Mouse (Mus musculus): ENCODE measurements around the gene Nutf2-ps1.

Gene Nutf2-ps1

GRCm38 (mm10) chr19:53571501-53572428 is 17.1 kb downstream of the Nutf2-ps1 start:
- DNase-seq (ENCODE audit: inconsistent age in 2 of 2, low spot score in 1 of 2), result no peak

DNA sequence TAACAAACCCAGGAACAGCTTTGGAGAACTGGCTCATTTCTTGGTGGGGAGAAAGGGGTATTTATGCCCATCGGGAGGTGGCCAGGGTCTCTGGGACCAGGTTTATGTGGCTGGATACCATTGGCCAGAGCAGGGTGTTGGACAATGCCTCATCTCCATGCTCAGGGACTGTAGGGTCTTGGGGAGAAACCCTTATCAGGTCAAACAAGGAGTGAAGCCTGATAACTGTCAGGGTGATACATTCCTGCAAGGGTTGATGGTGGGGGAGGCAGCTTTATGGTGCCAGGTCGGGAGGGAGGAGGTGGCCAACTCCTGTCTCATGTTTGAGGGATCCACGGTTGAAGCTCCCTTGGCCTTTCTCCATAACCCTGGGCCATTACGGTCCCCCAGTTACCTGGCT is 17.8 kb downstream of the Nutf2-ps1 start:
- DNase-seq (ENCODE audit: inconsistent age in 2 of 2, low spot score in 1 of 2), result no peak

DNA sequence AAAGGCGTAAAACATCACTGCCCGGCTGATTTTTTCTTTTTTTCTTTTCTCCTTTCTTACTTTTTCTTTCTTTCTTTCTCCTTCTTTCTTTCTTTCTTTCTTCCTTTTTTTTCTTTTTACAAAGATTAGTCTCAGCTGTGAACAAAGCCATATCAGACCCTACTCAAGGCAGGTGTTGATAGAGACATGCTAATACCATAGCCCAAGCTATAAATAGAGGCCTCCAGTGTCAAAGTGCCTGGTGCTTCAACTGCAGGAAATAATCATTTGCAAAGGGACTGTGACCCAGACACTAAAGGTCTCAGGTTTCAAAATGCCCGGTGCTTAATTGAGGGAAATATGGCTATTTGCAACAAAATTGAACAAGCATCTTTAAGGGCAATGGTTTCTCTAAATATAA is 20.3 kb downstream of the Nutf2-ps1 start:
- DNase-seq (ENCODE audit: inconsistent age in 2 of 2, low spot score in 1 of 2), result no peak

DNA sequence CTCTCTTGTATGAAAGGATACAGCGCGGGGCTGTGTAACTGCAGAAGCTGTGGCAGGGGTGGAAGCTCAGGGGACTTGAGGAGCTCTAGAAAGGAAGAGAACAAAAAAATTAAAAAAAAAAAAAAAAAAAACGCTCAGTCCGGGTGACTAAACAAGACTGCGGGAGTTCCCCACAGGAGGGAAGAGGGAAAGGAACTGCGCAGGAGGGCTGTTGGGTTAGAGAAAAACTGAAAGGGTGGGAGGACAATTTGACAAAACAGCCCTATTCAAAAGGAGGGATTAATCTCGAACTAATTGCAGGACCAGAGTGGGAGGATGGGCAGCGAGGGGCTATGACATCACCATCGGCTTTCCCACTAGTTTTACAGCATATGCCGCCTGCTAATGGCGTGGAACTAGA is 21.0 kb downstream of the Nutf2-ps1 start:
- DNase-seq (ENCODE audit: inconsistent age in 2 of 2, low spot score in 1 of 2), result no peak

GRCm38 (mm10) chr19:53565565-53566277 is 23.1 kb downstream of the Nutf2-ps1 start:
- no peak for DNase-seq (ENCODE audit: inconsistent age in 2 of 2, low spot score in 1 of 2)

- DNase-seq (ENCODE audit: inconsistent age in 2 of 2, low spot score in 1 of 2), result peak; percentile 47 to 55
These were observed 24.7 kb downstream of the Nutf2-ps1 start for GRCm38 (mm10) chr19:53564174-53564573.

GRCm38 (mm10) chr19:53560436-53560835 is 28.4 kb downstream of the Nutf2-ps1 start:
- no peak for DNase-seq (ENCODE audit: inconsistent age in 2 of 2, low spot score in 1 of 2)

DNA sequence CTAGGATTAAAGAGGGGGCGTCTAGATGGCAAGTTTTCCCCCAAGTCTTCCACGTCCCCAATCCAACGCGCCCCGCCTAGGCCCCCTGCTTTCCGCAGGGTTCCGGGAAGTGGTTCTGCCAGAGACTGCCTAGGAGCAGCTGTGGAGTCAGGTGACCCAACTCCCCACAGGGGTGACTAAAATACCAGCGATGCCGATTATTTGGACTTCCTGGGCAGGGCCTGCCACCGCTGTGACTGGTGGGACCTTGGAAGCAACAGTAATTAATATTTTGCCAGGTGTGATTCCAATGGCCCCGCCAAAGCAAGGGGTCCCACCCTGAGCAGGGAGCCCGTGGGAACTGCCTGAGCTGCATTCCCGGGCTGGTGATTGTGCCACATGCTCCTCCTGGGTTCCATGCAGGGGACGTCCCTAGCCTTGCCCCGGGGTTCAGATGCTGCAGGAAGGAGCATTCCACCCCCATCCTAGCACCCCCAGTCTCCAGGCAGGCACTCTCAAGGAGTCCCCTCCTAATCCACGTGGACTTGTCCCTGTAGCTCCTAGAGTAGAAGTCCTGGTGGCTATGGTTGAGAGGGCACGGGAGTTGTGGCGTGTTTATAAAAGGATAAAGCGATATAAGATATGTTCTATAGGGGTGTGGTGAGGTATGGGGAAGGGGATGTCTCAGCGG is 31.5 kb downstream of the Nutf2-ps1 start:
- peak in 1 of 2 experiments; percentile 41 for DNase-seq (ENCODE audit: inconsistent age in 2 of 2, low spot score in 1 of 2)

GRCm38 (mm10) chr19:53556841-53557240 is 32.0 kb downstream of the Nutf2-ps1 start:
- peak in 1 of 2 experiments; percentile 15 for DNase-seq (ENCODE audit: inconsistent age in 2 of 2, low spot score in 1 of 2)

DNA sequence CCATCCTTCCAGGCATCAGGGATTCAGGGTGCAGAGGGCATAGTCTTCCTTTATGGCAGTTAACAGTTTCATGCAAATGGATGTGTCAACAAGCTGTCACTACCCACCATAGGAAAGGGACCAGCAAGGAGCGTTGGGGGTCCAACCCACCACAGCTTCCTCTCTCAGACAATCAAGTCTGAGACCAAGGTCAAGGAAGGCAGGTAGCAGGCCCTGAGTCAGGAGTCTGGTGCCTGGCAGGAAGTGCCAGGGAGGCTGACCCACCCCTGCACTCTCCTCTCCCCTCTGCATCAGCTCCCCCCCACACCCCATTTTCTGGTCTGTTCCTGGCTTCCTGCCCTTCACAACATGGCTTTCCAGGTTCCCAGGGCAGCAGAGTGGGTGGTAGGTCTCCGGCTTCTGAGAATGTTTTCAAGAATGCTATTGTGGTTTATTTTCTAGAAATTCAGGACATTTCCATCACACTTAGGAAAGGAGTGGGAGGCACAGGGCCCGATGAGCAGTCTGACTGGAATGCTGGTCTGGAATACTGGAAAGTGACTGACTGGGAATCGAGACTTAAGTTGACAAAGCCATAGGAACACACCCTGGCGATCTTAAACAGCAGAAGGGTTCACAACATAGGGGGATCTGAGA is 33.8 kb downstream of the Nutf2-ps1 start:
- peak in 1 of 2 experiments; percentile 25 for DNase-seq (ENCODE audit: inconsistent age in 2 of 2, low spot score in 1 of 2)

- peak in 1 of 2 experiments; percentile 17 for DNase-seq (ENCODE audit: inconsistent age in 2 of 2, low spot score in 1 of 2)
These were observed 34.5 kb downstream of the Nutf2-ps1 start for GRCm38 (mm10) chr19:53554402-53554801.

GRCm38 (mm10) chr19:53552795-53553194 is 36.1 kb downstream of the Nutf2-ps1 start:
- peak in 1 of 2 experiments; percentile 58 for DNase-seq (ENCODE audit: inconsistent age in 2 of 2, low spot score in 1 of 2)

- peak in 1 of 2 experiments; percentile 40 for DNase-seq (ENCODE audit: inconsistent age in 2 of 2, low spot score in 1 of 2)
These were observed 36.6 kb downstream of the Nutf2-ps1 start for GRCm38 (mm10) chr19:53552216-53552786.

GRCm38 (mm10) chr19:53550972-53551371 is 37.9 kb downstream of the Nutf2-ps1 start:
- peak in 1 of 2 experiments; percentile 18 for DNase-seq (ENCODE audit: inconsistent age in 2 of 2, low spot score in 1 of 2)

DNA sequence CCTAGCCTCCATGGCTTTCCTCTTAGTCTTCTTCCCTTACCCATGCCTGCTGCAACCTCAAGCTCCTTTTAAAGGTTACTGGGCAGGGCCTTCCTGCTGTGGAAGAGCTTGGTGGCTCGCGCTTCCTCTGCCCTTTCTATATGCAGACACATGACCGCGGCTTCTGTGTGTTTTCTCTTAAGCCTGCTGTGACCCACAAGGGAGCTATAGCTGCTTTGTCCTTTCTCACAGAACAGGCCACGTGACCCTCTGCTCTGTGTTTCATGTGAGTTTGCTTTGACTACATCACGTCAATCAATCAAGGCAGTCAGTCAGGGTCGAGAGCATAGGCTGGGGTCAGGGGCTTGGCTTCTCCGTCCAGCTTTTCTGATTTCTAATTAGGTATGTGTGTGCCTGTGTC is 41.3 kb downstream of the Nutf2-ps1 start:
- DNase-seq (ENCODE audit: inconsistent age in 2 of 2, low spot score in 1 of 2), result peak in 1 of 2 experiments; percentile 37

DNA sequence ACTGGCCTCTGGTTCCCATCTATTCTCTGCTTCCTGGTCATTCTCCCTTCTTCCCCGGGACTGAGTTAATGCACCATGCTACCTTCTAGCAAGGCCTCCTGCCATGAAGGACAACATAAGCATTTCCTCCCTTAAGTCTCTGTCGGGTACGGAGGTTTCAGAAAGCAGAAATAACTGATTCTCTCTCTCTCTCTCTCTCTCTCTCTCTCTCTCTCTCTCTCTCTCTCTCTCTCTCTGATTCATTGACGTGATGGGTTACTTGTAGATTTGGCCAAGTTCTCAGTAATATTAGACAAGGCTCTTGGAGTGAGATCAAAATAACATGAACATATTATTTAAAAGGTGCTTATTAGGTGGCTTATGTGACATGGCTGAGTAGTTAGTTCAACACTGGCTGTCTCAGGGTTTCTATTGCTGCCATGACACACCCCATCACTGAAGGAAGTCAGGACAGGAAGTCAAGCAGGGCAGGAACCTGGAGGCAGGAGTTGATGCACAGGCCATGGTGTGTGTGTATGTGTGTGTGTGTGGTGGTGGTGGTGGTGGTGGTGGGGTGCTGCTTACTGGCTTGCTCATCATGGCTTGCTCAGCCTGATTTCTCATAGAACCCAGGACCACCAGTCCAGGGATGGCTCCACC is 43.8 kb downstream of the Nutf2-ps1 start:
- peak in 1 of 2 experiments; percentile 21 for DNase-seq (ENCODE audit: inconsistent age in 2 of 2, low spot score in 1 of 2)

- peak; percentile 52 to 71 for DNase-seq (ENCODE audit: inconsistent age in 2 of 2, low spot score in 1 of 2)
These were observed 45.3 kb downstream of the Nutf2-ps1 start for GRCm38 (mm10) chr19:53543602-53544001.

GRCm38 (mm10) chr19:53539296-53539695 is 49.6 kb downstream of the Nutf2-ps1 start:
- DNase-seq (ENCODE audit: inconsistent age in 2 of 2, low spot score in 1 of 2), result no peak

GRCm38 (mm10) chr19:53538796-53539195 is 50.1 kb downstream of the Nutf2-ps1 start:
- DNase-seq (ENCODE audit: inconsistent age in 2 of 2, low spot score in 1 of 2), result peak in 1 of 2 experiments; percentile 43
